Mouse (Mus musculus): Measurements from ENCODE around the gene Clcn1.

GRCm38 (mm10) chr6:42251791-42252190 lies 34.7 kb upstream of the Clcn1 start:
- no peak for TF ChIP-seq CTCF (IDR thresholded peaks at IDR 0.05)
- no peak for TF ChIP-seq EP300 (IDR thresholded peaks at IDR 0.05)
